Comparison of ENCODE assay signal across 9 mouse cellular contexts in the genomic region with DNA sequence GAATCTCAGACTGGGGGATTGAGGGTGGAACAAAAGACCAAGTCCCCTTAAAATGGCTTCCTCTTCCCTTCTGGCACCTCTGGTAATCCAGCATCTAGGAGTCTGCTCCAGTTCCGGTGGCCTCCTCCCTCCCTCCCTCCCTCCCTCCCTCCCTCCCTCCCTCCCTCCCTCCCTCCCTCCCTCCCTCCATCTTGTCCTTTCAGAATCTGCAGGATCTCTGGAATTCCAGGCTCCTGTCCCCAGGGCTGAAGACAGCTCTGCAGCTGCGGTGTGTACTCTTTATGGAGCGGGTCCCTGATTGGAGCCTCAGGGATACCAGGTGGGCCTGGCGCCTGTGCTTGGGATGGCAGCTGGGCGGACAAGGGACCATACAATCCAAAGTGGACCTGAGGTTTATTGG. TPM values are rescaled to one million over a fixed set of nuclear protein-coding genes. Genes with fewer than 3 reads are reported as not detected.
A peak's percentile ranks its signal among the peaks of the same experiment; 100 is the strongest.
DNase-seq lines count a peak whose midpoint lies in the region; ATAC-seq and TF ChIP-seq lines count a peak whose summit lies in the region.
"Had no signal": no experiment of that assay in that cellular context is flagged by ENCODE, and none has a peak within 500 bp of the region (broad histone marks: within the 10 kb centered on the region; RNA-seq: fewer than 3 reads in every experiment).

No protein-coding gene starts in this region.

- TF ChIP-seq CTCF in midbrain, postnatal 0 days (IDR thresholded peaks at IDR 0.05), result no peak

- H3K4me2 ChIP-seq in kidney, embryonic 15.5 days, result peak overlapping the region; percentile 60
- H3K4me2 ChIP-seq in hindbrain, embryonic 16.5 days (ENCODE audit: low read length), result no peak overlapping the region
- H3K4me2 ChIP-seq in midbrain, postnatal 0 days (ENCODE audit: low read depth, low read length, poor library complexity, severe bottlenecking), result no peak overlapping the region

- intact Hi-C loops in left cerebral cortex, postnatal 4 days (cut with DNase I), result no loop called here

- H3K4me3 ChIP-seq in kidney, embryonic 15.5 days (replicated peaks), result no peak overlapping the region
- H3K4me3 ChIP-seq in brown adipose tissue, adult 24 weeks (ENCODE audit: insufficient read depth, low read depth, low read length), result no peak overlapping the region
- no peak overlapping the region for H3K4me3 ChIP-seq in hindbrain, embryonic 16.5 days (ENCODE audit: low read length)
- no peak overlapping the region for H3K4me3 ChIP-seq in midbrain, postnatal 0 days (ENCODE audit: low read depth, low read length)

- H3K27ac ChIP-seq in kidney, embryonic 15.5 days, result peak overlapping the region; percentile 94
- peak overlapping the region; percentile 93 for H3K27ac ChIP-seq in brown adipose tissue, adult 24 weeks (replicated peaks; ENCODE audit: low read depth, low read length)
- H3K27ac ChIP-seq in hindbrain, embryonic 16.5 days (ENCODE audit: low read depth, low read length), result peak overlapping the region; percentile 78
- H3K27ac ChIP-seq in midbrain, postnatal 0 days (ENCODE audit: low read depth, low read length), result peak overlapping the region; percentile 82; the same call in 1 of the 2 replicates

- H3K27me3 ChIP-seq in kidney, embryonic 15.5 days, result no peaks in the 10 kb centered on the region
- no peaks in the 10 kb centered on the region for H3K27me3 ChIP-seq in hindbrain, embryonic 16.5 days (replicated peaks; ENCODE audit: control insufficient read depth, insufficient read depth, low read length)
- H3K27me3 ChIP-seq in midbrain, postnatal 0 days (ENCODE audit: insufficient read depth, low read length), result no peaks in the 10 kb centered on the region

- no peaks in the 10 kb centered on the region for H3K9me3 ChIP-seq in kidney, embryonic 15.5 days (replicated peaks)
- no peaks in the 10 kb centered on the region for H3K9me3 ChIP-seq in hindbrain, embryonic 16.5 days (ENCODE audit: control insufficient read depth, low read length)
- H3K9me3 ChIP-seq in midbrain, postnatal 0 days (ENCODE audit: low read length), result no peaks in the 10 kb centered on the region

- peaks cover 56% of the 10 kb centered on the region for H3K4me1 ChIP-seq in kidney, embryonic 15.5 days
- peaks cover 10% of the 10 kb centered on the region for H3K4me1 ChIP-seq in brown adipose tissue, adult 24 weeks (ENCODE audit: control insufficient read depth, insufficient read depth, insufficient read length, low read length)
- peaks cover 44% of the 10 kb centered on the region for H3K4me1 ChIP-seq in hindbrain, embryonic 16.5 days (ENCODE audit: control insufficient read depth, insufficient read depth, low read depth, low read length)
- peaks cover 15% of the 10 kb centered on the region for H3K4me1 ChIP-seq in midbrain, postnatal 0 days (ENCODE audit: insufficient read depth, low read length)

- no peak for ATAC-seq in kidney, embryonic 15.5 days (replicated peaks; ENCODE audit: low FRiP score)
- no peak for ATAC-seq in hindbrain, embryonic 16.5 days
- no peak for ATAC-seq in midbrain, postnatal 0 days (ENCODE audit: low FRiP score)

- DNase-seq in kidney, adult 18-20 months, result no peak
- no peak for DNase-seq in midbrain, postnatal 0 days (ENCODE audit: low spot score)
- no peak for DNase-seq in left cerebral cortex, postnatal 4 days
- no peak for DNase-seq in thymus, adult 18-20 months
- DNase-seq in frontal cortex, postnatal 25 days (ENCODE audit: low spot score in 2 of 2), result no peak

- H3K36me3 ChIP-seq in kidney, embryonic 15.5 days, result peaks cover 57% of the 10 kb centered on the region
- peaks cover 4% of the 10 kb centered on the region for H3K36me3 ChIP-seq in hindbrain, embryonic 16.5 days (ENCODE audit: control insufficient read depth, insufficient read depth, low read length)
- H3K36me3 ChIP-seq in midbrain, postnatal 0 days (ENCODE audit: insufficient read depth, low read length), result peaks cover 25% of the 10 kb centered on the region

- 57% methylated on average over 5 of the region's 5 CpGs for WGBS in kidney, embryonic 15.5 days
- 62% methylated on average over 4 of the region's 5 CpGs for WGBS in hindbrain, embryonic 16.5 days
- WGBS in midbrain, postnatal 0 days, result 60% methylated on average over 5 of the region's 5 CpGs

- H3K9ac ChIP-seq in kidney, embryonic 15.5 days, result no peak overlapping the region
- no peak overlapping the region for H3K9ac ChIP-seq in hindbrain, embryonic 16.5 days (ENCODE audit: low read depth, low read length)
- H3K9ac ChIP-seq in midbrain, postnatal 0 days (replicated peaks; ENCODE audit: low read length, poor library complexity, severe bottlenecking), result no peak overlapping the region

RNA-seq across cellular contexts. Expression of a gene that starts 1.6 kb away (rescaled TPM):
- polyA plus RNA-seq in kidney, embryonic 15.5 days (2015; fragmentation: Nextera tagmentation; extraction: Ambion mirVana), result 4,509 and 4,690 TPM in 2 replicates
- 1,179 and 1,214 TPM in 2 replicates for polyA plus RNA-seq in brown adipose tissue, adult 24 weeks (2012; ENCODE audit: insufficient read depth, insufficient read length, missing spikeins)
- polyA plus RNA-seq in hindbrain, embryonic 16.5 days (2015; fragmentation: Nextera tagmentation; extraction: Ambion mirVana), result 5,303 and 5,527 TPM in 2 replicates
- total RNA-seq in midbrain, postnatal 0 days (2014; rRNA removed), result 2,165 and 2,428 TPM in 2 replicates
- polyA plus RNA-seq in midbrain, postnatal 0 days (2015; fragmentation: Nextera tagmentation; extraction: Ambion mirVana), result 4,797 and 5,109 TPM in 2 replicates
- total RNA-seq in left cerebral cortex, postnatal 4 days (2021), result 100 to 1,000 TPM; 708 to 725 TPM

RNA-seq across cellular contexts. Expression of a gene that starts 5.4 kb away (rescaled TPM):
- polyA plus RNA-seq in kidney, embryonic 15.5 days (2015; fragmentation: Nextera tagmentation; extraction: Ambion mirVana), result 184 and 195 TPM in 2 replicates
- polyA plus RNA-seq in brown adipose tissue, adult 24 weeks (2012; ENCODE audit: insufficient read depth, insufficient read length, missing spikeins), result 20.1 and 26.9 TPM in 2 replicates
- 226 and 242 TPM in 2 replicates for polyA plus RNA-seq in hindbrain, embryonic 16.5 days (2015; fragmentation: Nextera tagmentation; extraction: Ambion mirVana)
- total RNA-seq in midbrain, postnatal 0 days (2014; rRNA removed), result 119 and 144 TPM in 2 replicates
- 254 and 258 TPM in 2 replicates for polyA plus RNA-seq in midbrain, postnatal 0 days (2015; fragmentation: Nextera tagmentation; extraction: Ambion mirVana)
- 100 to 1,000 TPM; 116 to 119 TPM for total RNA-seq in left cerebral cortex, postnatal 4 days (2021)

RNA-seq across cellular contexts. Expression of a gene that starts 20.4 kb away (rescaled TPM):
- 1.0 and 1.1 TPM in 2 replicates for polyA plus RNA-seq in kidney, embryonic 15.5 days (2015; fragmentation: Nextera tagmentation; extraction: Ambion mirVana)
- not detected in 2 replicates for polyA plus RNA-seq in brown adipose tissue, adult 24 weeks (2012; ENCODE audit: insufficient read depth, insufficient read length, missing spikeins)
- 0.20 and 0.30 TPM in 2 replicates for polyA plus RNA-seq in hindbrain, embryonic 16.5 days (2015; fragmentation: Nextera tagmentation; extraction: Ambion mirVana)
- total RNA-seq in midbrain, postnatal 0 days (2014; rRNA removed), result not detected in 2 replicates
- polyA plus RNA-seq in midbrain, postnatal 0 days (2015; fragmentation: Nextera tagmentation; extraction: Ambion mirVana), result 0.37 and 0.67 TPM in 2 replicates
- total RNA-seq in left cerebral cortex, postnatal 4 days (2021), result under 1 TPM; 0.22 to 0.24 TPM

RNA-seq across cellular contexts. Expression of a gene that starts 23.4 kb away (rescaled TPM):
- 165 and 167 TPM in 2 replicates for polyA plus RNA-seq in kidney, embryonic 15.5 days (2015; fragmentation: Nextera tagmentation; extraction: Ambion mirVana)
- polyA plus RNA-seq in brown adipose tissue, adult 24 weeks (2012; ENCODE audit: insufficient read depth, insufficient read length, missing spikeins), result 75.4 and 79.6 TPM in 2 replicates
- polyA plus RNA-seq in hindbrain, embryonic 16.5 days (2015; fragmentation: Nextera tagmentation; extraction: Ambion mirVana), result 94.3 and 108 TPM in 2 replicates
- 129 and 146 TPM in 2 replicates for total RNA-seq in midbrain, postnatal 0 days (2014; rRNA removed)
- polyA plus RNA-seq in midbrain, postnatal 0 days (2015; fragmentation: Nextera tagmentation; extraction: Ambion mirVana), result 80.5 and 90.8 TPM in 2 replicates
- total RNA-seq in left cerebral cortex, postnatal 4 days (2021), result 10 to 100 TPM; 54.2 to 60.3 TPM

RNA-seq across cellular contexts. Expression of a gene that starts 25.3 kb away (rescaled TPM):
- polyA plus RNA-seq in kidney, embryonic 15.5 days (2015; fragmentation: Nextera tagmentation; extraction: Ambion mirVana), result not detected in 2 replicates
- 6.9 TPM in 1 of 2 replicates, not detected in the other for polyA plus RNA-seq in brown adipose tissue, adult 24 weeks (2012; ENCODE audit: insufficient read depth, insufficient read length, missing spikeins)
- not detected in 2 replicates for polyA plus RNA-seq in hindbrain, embryonic 16.5 days (2015; fragmentation: Nextera tagmentation; extraction: Ambion mirVana)
- total RNA-seq in midbrain, postnatal 0 days (2014; rRNA removed), result 0.52 and 1.6 TPM in 2 replicates
- not detected in 2 replicates for polyA plus RNA-seq in midbrain, postnatal 0 days (2015; fragmentation: Nextera tagmentation; extraction: Ambion mirVana)
- total RNA-seq in left cerebral cortex, postnatal 4 days (2021), result not detected
- polyA plus RNA-seq: neural tube, embryonic 14.5 days had no signal
